Mouse (Mus musculus): ENCODE results near the gene Lmna.

Gene Lmna

GRCm38 (mm10) chr3:88470943-88471479, 38.7 kb downstream of the Lmna start:
- no peak for DNase-seq (ENCODE audit: low spot score in 2 of 2)

- no peak for DNase-seq (ENCODE audit: low spot score in 2 of 2)
Observed at GRCm38 (mm10) chr3:88469466-88469865, 40.3 kb downstream of the Lmna start.

- peak; percentile 81 to 92 for DNase-seq (ENCODE audit: low spot score in 2 of 2)
Observed at GRCm38 (mm10) chr3:88467116-88467824, 42.5 kb downstream of the Lmna start.

- no peak for DNase-seq (ENCODE audit: low spot score in 2 of 2)
Observed at GRCm38 (mm10) chr3:88465127-88465526, 44.6 kb downstream of the Lmna start.

GRCm38 (mm10) chr3:88464425-88464824, 45.3 kb downstream of the Lmna start:
- DNase-seq (ENCODE audit: low spot score in 2 of 2), result no peak

- DNase-seq (ENCODE audit: low spot score in 2 of 2), result no peak
Observed at GRCm38 (mm10) chr3:88460983-88461696, 48.6 kb downstream of the Lmna start, which contains the start of gene Sema4a. TSS of gene Sema4a (minus strand) at chr3:88461182.

- DNase-seq (ENCODE audit: low spot score in 2 of 2), result no peak
Observed at GRCm38 (mm10) chr3:88460029-88460428, 49.7 kb downstream of the Lmna start.

GRCm38 (mm10) chr3:88458778-88459219, 51.0 kb downstream of the Lmna start:
- DNase-seq (ENCODE audit: low spot score in 2 of 2), result no peak

- DNase-seq (ENCODE audit: low spot score in 2 of 2), result no peak
Observed at GRCm38 (mm10) chr3:88456746-88457532, 52.8 kb downstream of the Lmna start.

- no peak for DNase-seq (ENCODE audit: low spot score in 2 of 2)
Observed at GRCm38 (mm10) chr3:88456313-88456712, 53.4 kb downstream of the Lmna start.

- DNase-seq (ENCODE audit: low spot score in 2 of 2), result no peak
Observed at GRCm38 (mm10) chr3:88455588-88456264, 54.0 kb downstream of the Lmna start.

- no peak for DNase-seq (ENCODE audit: low spot score in 2 of 2)
Observed at GRCm38 (mm10) chr3:88454762-88455587, 54.8 kb downstream of the Lmna start.

- no peak for DNase-seq (ENCODE audit: low spot score in 2 of 2)
Observed at GRCm38 (mm10) chr3:88453986-88454385, 55.8 kb downstream of the Lmna start.

GRCm38 (mm10) chr3:88453369-88453768, 56.4 kb downstream of the Lmna start:
- DNase-seq (ENCODE audit: low spot score in 2 of 2), result no peak

- no peak for DNase-seq (ENCODE audit: low spot score in 2 of 2)
Observed at GRCm38 (mm10) chr3:88452716-88453115, 57.0 kb downstream of the Lmna start.

GRCm38 (mm10) chr3:88452246-88452645, 57.5 kb downstream of the Lmna start:
- no peak for DNase-seq (ENCODE audit: low spot score in 2 of 2)

GRCm38 (mm10) chr3:88450379-88451131, 59.2 kb downstream of the Lmna start:
- no peak for DNase-seq (ENCODE audit: low spot score in 2 of 2)

GRCm38 (mm10) chr3:88449395-88450023, 60.2 kb downstream of the Lmna start:
- no peak for DNase-seq (ENCODE audit: low spot score in 2 of 2)

- no peak for DNase-seq (ENCODE audit: low spot score in 2 of 2)
Observed at GRCm38 (mm10) chr3:88448443-88448842, 61.3 kb downstream of the Lmna start.
